Mouse (Mus musculus) effector memory CD4-positive, alpha-beta T cell, adult 7 months (primary cell): ENCODE data around the gene P2ry13. TPM values are rescaled to one million over a fixed set of nuclear protein-coding genes. Genes with fewer than 3 reads are reported as not detected.

Experiments used
- polyA plus RNA-seq: library from polyadenylated mRNA; unstranded; fragments of 100-300 nt; shearing (Covaris generic); gene quantifications from one replicate; pipeline ENCODE4 v1.2.1, GENCODE M21; 2017

Gene P2ry13
- 0.20 TPM for polyA plus RNA-seq

DNA sequence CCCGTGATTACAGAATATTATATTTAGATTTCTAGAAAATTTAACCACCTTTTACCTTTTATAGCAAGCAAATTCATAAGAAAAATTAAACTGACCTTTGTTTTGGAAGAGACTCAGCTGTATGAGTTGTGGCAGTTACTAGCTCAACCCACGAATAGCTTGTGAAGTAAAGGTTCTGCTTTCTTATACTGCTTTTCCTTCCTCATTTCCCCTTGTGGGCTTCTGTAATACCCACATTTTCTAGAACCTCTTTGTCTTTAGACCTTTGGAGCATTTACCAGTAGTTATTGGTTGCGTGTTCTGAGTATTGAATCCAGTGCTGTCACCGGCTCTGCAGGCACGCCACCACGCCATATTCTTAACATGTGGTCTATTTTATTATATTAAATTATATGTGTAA is at the start of gene P2ry13:
Gene P2ry13 (minus strand): TSS at position 156 of the 400 bp plus-strand sequence.

DNA sequence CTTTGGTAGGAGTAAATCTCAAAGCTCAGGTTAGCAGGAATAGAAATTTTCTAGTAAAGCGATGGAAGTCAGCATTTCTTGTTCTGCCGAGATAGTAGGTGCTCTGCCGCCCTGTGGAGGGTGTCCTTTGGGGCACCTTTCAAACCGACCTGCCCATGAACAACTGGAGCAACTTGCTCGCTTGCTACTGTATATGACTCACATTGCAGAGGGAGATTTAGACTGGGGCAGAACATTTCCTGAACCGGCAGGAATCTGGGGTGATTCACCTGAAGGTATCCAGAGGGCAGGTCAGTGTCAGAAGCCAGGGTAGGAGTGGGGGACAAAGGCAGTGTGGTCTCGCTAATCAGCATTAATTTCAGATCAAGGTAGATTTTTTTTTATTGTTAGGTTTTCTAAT is 15.7 kb downstream of the P2ry13 start, which contains the start of gene Gpr87:
Gene Gpr87 (minus strand): TSS at position 167 of the 400 bp plus-strand sequence.

Other genes starting within 250 kb of the P2ry13 start
- 3.6 TPM for gene Med12l, start 205.1 kb downstream of the P2ry13 start, polyA plus RNA-seq
- 103 TPM for gene Gpr171, start 109.1 kb downstream of the P2ry13 start, polyA plus RNA-seq
- gene P2ry14, start 57.3 kb downstream of the P2ry13 start, polyA plus RNA-seq = 2.9 TPM
- 0.76 TPM for gene Gpr87, start 15.8 kb downstream of the P2ry13 start, polyA plus RNA-seq
- gene P2ry12, start 52.0 kb upstream of the P2ry13 start, polyA plus RNA-seq = 0.67 TPM
- gene Igsf10, start 133.5 kb upstream of the P2ry13 start, polyA plus RNA-seq = not detected